Mouse (Mus musculus) kidney, postnatal 14 days (tissue): ENCODE measurements around the gene Zbtb7a.

ENCODE experiments used
- DNase-seq: peaks from one replicate; pipeline ENCODE4 v3.0.0; 2022; ENCODE audit warnings: mixed read lengths

The Zbtb7a gene

GRCm38 (mm10) chr10:81134966-81135681 lies at the start of gene Zbtb7a:
TSS of gene Zbtb7a (plus strand) at chr10:81135220.
- peak; percentile 70 for DNase-seq

GRCm38 (mm10) chr10:81087021-81087420 lies 48.0 kb upstream of the Zbtb7a start:
- no peak for DNase-seq

DNA sequence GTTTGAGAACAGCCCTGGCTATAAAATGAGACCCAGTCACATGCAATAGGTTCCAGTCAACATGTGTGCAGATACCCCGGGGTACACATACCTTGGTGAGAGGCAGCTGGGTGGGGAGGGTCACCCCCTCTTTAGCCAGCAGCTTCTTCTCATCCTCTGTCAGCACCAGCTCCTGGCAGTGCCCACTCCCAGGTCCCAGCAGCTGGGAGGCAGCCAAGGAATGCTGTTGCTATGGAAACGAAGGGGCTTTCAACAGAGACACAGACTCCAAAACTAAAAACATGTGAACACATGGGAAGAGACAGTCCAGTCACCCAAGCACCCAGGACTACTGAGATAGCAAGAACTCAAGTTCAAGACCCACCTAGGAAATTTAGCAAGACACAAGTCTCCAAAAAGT lies 45.8 kb upstream of the Zbtb7a start:
- DNase-seq, result no peak

DNA sequence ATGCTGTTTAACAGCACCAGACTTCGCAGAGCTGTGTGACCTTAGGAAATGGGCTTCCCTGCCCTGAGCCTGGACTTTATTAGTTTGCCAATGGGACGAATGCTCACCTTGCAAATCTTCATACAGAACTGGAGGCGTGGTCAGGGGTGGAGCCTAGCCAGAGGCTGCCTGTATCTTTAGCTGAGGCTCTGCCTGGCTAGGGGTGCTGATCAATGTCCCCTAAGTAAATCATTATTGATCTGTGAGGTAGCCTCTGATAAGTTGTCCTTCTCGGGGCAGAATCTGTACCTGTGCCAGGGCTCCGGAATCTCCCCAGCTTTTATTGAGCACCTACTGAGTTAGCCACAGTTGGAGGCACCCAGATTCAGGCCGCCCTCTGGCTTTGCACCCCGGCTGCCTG lies 44.4 kb upstream of the Zbtb7a start:
- DNase-seq, result no peak

GRCm38 (mm10) chr10:81092465-81093250 lies 42.4 kb upstream of the Zbtb7a start:
- peak; percentile 69 for DNase-seq

DNA sequence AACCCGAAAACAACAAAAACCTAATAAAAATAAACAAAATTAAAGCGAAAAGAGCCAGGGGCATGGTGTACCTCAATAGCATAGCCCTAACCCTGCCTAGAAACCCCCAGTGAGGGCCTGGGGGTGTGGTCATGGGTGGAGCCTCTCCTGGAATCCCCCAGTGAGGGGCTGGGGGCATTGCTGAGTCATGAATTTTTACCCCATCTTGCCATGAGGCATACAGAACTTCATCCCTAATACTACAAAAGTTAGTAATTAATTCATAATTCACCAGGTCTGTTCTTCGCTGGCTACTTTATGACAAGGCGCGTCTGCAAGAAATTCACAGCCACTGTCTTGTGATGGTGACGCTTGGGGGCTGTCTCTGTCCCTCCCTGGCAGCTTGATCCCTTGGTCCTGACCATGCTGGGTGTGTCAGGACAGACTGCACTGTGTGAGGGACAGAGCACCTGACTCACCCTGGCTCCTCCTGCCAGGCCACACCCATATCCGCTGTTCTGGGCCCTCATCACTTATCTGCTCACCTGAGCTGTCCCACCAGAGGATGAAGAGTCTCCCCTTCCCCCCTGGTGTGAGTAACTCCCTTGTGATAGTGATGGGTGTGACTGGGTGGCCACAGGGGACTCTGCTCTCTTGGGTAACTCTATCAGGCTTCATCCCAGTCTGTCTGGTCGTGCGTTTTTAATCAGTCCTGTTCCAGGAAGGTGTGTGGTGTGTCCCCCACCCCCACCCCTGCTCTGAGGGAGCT lies 39.9 kb upstream of the Zbtb7a start:
- no peak for DNase-seq

DNA sequence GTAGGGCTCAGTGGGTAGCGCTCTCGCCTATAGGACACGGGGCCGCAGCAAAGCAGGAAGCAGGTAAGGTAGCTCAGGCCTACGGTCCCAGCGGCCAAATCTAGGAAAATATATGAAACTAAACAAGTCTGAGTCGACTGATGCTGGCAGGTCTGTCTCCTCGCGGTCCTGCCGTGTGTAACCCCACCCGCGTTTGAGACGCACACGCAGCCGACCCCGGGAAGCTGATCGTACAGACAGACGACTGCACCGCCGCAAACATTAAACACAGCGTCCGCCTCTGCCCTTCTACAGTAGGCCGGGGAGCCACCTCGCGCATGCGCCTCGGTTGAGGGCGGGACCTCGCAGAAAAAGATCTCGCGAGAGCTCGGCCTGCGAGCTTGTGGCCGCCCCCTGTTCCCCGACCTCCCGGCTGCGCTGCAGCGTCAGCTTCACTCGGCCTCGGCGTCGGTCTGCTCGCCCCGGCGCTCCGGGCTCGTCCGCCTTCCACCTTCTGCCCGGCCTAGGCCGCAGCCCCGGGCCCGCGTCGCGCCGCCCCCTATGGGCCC lies 29.4 kb upstream of the Zbtb7a start, which contains the start of gene Map2k2:
Gene Map2k2 (plus strand): TSS at position 351 of the 548 bp plus-strand sequence.
- DNase-seq, result peak; percentile 98

- peak; percentile 92 for DNase-seq
Measured at GRCm38 (mm10) chr10:81106113-81106721, 28.8 kb upstream of the Zbtb7a start.

DNA sequence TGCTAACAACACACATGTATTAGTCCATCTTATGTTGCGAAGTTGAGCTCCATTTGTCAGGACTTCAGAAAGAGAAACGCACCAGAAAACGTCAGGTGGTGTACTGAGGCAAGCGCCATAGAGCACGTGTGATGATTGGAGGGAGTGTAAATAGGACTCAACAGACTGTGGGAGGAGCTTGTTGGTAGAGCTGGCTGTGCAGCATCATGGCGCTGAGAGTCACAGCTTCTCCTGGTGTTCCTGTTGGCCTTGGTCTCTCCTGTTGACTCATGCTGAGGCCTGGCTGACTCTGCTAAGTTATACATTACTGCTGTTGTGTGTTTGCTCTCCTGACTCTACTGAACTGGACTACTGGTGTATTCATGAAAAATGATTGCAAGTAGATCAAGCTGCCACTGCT lies 22.1 kb upstream of the Zbtb7a start:
- DNase-seq, result no peak

DNA sequence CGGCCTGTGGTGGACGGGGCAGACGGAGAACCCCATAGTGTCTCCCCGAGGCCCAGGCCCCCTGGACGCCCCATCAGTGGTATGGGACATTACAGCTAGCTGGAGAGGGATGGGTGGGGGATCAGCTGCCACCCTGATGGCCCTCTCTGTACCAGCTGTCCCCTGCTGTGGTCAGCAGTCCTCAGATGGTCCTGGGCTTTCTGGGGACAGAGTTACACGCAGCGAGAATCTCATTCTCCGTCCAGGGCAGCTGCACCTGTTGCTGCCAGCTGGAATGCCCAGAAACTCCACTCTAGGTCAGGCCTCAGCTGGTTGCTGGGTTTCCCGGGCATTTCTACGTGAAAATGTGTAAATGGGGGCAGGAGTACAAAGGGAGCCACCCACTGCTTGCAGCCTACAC lies 15.4 kb upstream of the Zbtb7a start:
- DNase-seq, result no peak

DNA sequence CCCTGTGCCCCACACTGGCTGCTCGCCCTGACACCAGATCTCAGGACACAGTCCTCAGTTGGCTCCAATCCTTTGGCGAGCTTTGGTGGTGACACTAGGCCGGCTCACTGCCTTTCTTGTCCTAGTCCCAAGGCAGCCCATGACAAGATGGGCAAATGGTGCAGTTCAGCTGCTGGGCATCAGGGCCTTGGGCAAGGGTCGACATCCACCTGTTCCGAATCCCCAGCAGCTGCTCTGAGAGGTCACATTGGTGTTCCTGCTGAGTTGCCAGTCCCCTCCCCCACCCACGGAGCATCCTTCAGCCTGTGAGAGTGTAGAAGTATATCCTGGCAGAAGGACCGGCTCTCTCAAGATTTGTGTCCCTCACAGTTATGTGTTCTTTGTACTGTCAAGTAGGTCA lies 14.4 kb upstream of the Zbtb7a start:
- no peak for DNase-seq

DNA sequence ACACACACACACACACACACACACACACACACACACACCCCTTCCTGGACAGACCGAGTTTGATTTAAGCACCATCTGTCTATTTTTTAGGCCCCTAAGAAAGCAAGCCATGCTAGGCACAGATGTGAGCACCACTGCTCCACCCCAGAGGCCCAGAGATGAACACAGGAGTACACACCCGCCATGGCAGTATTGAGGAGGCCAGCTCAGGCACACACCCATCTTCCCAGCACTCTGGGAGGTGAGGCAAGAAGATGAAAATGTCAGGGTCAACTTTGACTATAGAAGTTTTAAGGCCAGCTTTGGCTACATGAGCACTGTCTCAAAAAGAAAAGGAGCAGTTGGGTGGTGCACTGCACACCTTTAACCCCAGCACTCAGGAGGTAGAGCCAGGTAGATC lies 12.1 kb upstream of the Zbtb7a start:
- DNase-seq, result no peak

DNA sequence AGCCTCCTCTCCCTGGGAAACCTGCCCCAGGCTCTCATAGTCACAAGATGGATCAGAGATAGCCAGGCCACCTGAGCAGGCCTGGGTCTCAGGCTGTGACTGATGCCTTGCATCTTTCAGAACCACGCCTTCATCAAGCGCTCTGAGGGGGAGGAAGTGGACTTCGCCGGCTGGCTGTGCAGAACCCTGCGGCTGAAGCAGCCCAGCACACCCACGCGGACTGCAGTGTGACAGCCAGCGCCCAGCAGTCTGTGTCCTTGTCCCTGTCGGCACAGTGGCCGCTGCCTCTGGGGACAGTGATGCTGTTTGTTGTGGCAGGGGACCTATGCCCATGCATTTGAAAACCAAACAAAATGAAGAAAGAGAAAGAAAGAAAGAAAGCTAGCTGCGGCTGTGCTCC lies 11.5 kb upstream of the Zbtb7a start:
- no peak for DNase-seq

DNA sequence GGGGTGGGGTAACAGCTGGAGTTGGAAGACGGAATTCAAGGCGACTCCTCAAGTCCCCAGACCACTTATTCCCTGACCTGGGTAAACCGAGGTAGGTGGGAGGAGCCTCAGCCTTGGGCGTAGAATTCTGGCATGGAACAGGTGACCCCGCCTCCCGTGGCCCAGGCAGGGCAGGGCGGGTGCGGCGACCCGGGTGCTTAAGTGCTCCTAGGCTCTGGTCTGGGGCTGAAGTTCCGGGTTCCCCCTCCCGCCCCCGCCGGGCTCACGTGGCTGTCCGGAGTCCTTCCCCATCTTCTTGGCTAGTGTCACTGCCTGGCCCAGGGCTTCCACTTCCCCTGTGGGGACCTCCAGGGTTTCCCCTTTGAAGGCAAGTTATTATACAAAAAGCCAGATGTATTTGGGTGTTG lies 836 bp upstream of the Zbtb7a start:
- DNase-seq, result peak; percentile 80

DNA sequence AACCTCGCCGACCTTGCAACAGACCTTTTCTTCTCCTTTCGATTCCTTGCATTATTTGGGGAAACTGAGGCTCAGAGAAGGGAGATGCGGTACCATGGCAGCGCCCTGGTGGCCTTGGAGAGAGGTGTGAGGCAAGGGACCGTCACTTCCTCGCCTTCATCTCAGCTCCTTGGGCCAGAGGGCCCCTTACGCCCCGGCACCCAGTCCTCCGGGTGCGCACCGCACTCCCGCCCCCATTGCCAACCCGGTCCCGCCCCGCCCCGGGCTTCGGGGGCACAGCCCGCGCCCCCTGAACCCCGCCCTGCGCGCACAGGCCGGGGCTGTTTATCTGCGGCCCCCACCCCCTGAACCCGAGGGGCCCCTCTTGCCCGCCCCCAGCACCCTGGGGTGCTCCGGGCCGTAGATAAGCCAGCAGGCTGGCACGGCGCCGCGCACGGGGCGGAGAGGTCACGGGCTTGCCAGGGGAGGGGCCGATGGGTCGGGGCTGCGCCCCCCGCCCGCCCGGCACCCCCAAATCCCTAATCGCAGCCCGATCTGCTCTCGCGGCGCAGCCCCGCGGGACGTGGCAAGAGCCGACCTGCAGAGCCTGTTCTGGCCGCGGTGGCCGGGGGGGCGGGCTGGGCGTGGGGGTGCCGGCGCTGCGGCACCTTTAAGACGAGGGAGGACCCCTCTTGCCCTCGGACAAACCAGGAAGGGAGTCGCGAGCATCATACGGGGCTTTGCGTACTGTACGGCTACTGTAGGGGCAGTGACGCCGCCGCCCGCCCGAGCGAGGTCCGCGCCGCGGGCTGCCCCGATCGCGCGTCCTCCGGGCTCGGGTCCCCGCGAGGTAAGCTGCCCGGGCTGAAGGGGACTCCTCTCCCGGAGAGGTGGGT lies 1.0 kb downstream of the Zbtb7a start:
- DNase-seq, result peak; percentile 88

- DNase-seq, result peak; percentile 90
Measured at GRCm38 (mm10) chr10:81136706-81137231, 1.7 kb downstream of the Zbtb7a start.

DNA sequence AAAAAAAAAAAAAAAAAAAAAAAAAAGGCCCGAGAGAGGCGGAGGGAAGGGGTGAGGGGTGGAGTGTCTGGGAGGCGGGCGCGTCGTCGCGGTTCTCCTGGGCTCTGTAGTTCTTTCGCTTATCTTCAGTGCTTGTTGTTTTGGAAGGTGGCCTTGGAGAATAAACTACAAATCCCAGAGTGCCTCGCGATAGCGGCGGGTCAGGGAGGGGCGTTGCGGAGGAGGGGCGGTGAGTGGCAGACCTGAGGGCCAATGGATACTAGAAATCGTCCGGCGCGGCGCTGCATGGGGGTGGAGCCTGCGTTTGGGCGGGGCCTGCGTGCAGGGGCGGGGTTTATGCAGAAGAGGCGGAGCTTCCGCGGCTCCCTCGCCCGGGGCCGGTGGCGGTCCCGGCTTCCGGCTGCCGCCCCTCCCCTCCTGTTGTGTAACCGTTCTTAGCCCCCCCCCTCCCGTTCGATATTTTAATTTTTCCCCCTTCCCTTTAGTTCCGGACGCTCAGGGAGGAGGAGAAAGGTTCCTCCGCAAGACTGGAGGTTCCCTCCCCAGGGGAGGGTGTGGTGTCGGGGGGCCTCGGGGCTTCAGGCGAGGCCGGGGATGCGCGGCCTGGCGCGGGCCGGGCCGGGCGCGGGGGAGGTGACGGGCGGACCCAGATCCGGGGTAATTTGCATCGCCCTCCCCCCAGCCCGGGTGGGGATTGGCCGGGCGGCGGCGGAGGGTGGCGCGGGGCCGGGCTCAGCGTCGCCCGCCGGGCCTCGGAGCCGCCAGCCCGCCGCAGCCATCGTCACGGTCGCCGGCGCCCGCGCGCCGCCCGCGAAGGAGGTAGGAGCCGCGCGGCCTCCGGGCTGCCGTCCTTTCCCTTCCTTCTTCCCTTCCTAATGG lies 2.5 kb downstream of the Zbtb7a start:
- peak; percentile 99 for DNase-seq

DNA sequence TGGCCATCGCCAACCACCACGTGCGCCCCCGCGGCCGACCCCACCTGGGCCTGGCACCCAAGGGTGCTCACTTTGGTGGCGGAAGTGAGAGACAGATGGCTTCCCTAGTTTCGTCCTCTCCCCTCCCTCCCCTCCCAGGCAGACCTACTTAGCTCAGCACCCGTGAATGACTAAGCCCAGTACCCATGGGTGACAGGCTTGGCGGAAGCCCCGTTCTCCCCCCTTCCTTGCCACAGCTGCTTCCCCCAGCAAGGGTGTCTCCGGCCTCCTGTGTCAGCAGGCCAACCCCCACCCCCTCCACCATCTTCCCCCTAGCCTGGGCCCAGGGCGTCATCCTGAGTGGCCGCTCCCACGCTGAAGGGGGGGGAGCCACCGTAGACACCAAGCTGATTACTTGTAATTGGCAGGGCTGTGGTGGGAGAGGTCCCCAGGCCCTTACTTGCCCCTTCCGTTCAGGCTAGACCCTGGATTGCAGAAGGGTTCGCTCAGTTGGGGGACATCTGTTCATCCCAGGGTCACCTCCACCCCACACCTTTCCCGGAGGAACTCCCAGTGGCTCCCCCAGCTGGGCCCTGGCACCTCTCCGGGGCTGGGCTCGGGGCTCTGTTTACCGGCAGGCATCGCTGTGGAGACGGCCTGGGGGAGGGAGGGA lies 3.2 kb downstream of the Zbtb7a start:
- DNase-seq, result peak; percentile 53

DNA sequence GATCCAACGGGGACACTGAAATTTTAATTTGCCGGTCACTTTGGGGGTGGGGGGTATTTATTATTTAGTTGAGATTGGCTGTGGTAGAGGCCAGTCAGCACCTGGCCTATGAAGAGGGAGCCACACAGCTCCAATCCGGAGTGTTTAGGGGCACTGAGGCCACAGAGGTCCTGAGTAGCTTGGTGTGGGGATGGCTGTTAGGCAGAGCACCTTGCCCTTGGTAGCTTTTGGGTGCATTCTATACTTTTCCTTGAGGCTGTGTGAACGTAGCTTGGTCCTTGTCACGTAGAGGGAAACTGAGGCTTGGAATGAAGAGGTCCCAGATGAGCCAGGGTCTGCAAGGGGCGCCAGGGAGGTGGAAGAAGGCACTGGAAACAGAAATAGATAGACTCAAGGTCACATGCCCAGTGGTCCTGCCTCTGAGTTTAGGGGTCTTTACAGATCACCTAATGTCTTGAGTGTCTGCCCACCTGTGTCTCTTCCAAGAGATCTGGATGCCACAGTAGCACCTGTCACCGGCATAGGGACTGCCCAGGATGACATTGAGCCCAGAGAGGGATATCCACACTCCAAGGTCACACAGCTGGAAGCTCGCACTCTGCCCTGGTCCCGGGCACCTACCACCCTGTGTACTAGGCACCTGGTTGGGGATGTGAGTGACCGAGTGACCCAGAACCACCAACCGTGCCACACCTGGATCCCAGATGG lies 4.0 kb downstream of the Zbtb7a start:
- no peak for DNase-seq
